Mouse (Mus musculus): ENCODE measurements around the gene Supt5.

GRCm38 (mm10) chr7:28305641-28306040, 32.9 kb downstream of the Supt5 start:
- TF ChIP-seq CTCF (IDR thresholded peaks at IDR 0.05; ENCODE audit: borderline replicate concordance, control insufficient read depth, extremely low read depth, insufficient read depth, low read length, poor library complexity) (no peak), POLR2A (IDR thresholded peaks at IDR 0.05; ENCODE audit: control insufficient read depth, extremely low read depth, insufficient read depth, low read length, poor library complexity) (no peak)

All from thymus, adult 2 months (tissue).